Mouse (Mus musculus): Measurements from ENCODE around the gene Mpp4.

Mpp4 gene

GRCm38 (mm10) chr1:59163030-59163461, at the start of gene Mpp4:
TSS of gene Mpp4 (minus strand) at chr1:59163389.
- DNase-seq (ENCODE audit: low read depth, low spot score), result no peak

- DNase-seq (ENCODE audit: low read depth, low spot score), result no peak
These were observed 49.8 kb upstream of the Mpp4 start for GRCm38 (mm10) chr1:59212951-59213350.

GRCm38 (mm10) chr1:59212076-59212779, 49.0 kb upstream of the Mpp4 start:
- DNase-seq (ENCODE audit: low read depth, low spot score), result no peak

GRCm38 (mm10) chr1:59211651-59212050, 48.5 kb upstream of the Mpp4 start:
- no peak for DNase-seq (ENCODE audit: low read depth, low spot score)

DNA sequence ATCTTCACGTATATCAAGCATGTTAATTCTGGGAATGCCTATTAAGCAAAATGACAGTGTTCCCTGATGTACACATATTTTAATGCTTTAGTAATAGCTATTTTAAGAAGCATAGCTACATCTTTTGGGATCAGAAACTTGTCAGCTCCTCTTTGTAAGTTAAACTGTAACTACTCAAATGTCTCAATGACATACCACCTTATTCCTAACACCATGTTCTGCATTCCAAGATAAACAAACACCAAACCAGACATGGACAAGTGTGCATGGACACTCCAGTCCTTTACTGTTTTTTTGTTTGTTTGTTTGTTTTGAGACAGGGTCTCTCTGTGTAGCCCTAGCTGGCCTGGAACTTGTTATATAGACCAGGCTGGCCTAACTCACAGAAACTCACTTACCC, 45.1 kb upstream of the Mpp4 start:
- DNase-seq (ENCODE audit: low read depth, low spot score), result no peak

DNA sequence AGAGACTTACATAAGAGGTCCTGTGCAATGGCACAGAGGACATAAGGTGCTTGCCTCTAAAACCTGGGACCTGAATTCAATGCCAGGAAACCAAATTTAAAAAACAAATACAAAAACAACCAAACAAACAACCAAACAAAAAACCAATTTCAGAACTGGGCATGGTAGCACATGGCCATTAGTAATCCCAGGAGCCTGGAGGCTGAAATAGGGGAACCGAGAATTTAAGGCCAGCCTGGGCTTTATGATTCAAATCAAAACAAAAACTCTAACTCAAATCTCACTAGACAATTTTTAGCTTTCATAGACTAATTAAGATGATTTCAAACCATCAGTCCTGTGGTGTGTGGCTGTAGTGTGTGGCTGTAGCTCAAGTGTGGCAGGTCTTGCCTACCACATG, 41.3 kb upstream of the Mpp4 start:
- no peak for DNase-seq (ENCODE audit: low read depth, low spot score)

GRCm38 (mm10) chr1:59202367-59202766, 39.2 kb upstream of the Mpp4 start:
- DNase-seq (ENCODE audit: low read depth, low spot score), result no peak

DNA sequence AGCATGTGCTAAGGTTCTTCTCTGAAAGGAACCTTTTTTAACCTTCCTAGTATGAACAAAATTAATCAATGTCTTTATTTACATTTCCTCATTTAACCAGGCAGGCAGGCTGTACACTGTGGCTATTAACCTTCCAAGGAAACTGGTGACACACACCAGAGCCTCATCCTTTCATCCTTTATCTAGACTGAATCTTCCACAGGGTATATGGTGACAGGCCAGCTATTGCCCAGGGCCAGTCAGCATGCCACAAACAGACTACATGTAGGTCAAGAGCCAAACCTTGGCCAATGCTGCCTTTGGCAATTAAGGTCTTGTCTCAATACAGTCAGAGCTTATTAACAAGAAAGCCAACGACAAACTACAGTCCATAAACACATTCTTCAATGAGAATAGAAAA, 38.4 kb upstream of the Mpp4 start:
- DNase-seq (ENCODE audit: low read depth, low spot score), result no peak

GRCm38 (mm10) chr1:59200960-59201359, 37.8 kb upstream of the Mpp4 start:
- DNase-seq (ENCODE audit: low read depth, low spot score), result no peak

DNA sequence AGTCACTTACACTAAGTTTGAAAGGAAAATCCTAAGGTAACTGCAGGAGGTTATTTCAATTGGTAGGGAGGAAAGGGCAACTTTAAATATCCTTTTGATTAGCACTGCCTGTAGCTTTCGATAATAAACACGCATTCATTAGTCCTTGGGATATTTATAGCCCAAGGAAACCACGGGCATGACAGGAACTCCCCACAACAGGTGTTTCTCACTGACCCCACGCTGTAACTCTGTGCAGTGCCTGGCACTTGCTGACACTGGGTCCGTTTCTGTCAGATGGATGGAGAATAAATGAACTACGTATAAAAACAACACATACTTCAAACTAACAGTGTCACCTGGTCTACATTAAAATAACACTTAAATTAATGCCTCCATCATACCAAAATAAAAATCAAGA, 31.8 kb upstream of the Mpp4 start:
- no peak for DNase-seq (ENCODE audit: low read depth, low spot score)

DNA sequence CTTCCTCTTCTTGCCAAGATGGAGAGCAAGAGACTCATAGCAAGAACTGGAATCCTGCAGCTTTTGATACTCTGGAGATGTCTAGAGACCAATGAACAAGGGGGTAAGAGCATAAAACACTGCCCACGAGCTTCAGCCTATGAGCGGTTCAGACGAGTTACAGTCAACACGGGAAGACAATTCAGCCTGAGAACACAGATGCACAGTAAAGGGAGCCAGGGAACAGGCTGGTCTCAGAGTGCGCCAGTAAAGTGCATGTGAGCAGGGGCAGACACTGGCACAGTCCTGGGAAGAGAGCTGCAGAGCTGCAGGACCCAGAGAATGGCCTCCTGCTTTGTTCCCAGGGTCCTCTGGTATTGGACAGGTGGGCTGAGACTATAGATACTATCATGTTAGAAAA, 24.6 kb upstream of the Mpp4 start:
- no peak for DNase-seq (ENCODE audit: low read depth, low spot score)

GRCm38 (mm10) chr1:59186317-59186716, 23.1 kb upstream of the Mpp4 start:
- DNase-seq (ENCODE audit: low read depth, low spot score), result no peak

DNA sequence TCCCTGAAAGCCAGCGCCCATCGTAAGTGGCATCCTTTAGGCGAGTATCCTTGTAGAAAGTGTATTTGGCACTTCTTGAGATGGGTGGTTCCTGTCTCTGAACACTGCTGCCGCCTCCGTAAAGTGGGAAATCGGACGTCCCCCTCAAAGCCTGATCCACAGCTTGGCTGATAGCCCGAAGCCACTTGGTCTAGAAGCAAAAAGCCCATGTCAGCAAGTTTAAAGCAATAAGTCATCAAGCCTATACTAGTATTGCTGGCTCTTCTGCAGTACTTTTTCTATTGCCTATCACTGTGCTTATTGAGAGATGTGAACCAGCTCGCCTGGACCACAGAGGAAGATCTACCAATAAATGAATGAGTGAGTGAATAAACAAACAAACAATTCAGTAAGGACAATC, 22.2 kb upstream of the Mpp4 start:
- DNase-seq (ENCODE audit: low read depth, low spot score), result no peak

DNA sequence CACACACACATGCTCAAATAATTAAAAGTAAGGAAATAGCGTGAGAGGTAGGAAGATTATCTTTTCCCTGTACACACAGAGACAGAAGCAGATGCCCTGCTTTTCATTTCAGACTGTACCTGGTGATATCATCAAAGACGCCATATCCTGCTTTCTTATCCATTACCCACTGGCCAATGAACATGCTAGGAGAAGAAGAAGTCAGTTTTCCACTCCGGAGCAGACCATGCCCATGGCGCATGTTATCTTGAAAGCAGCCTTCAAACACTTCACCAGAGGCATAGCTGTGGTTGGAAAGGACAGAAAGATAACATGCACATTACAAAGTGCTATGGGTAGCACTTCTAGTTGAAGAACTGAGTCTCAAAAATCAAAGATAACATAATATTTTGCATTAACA, 19.9 kb upstream of the Mpp4 start:
- DNase-seq (ENCODE audit: low read depth, low spot score), result no peak

GRCm38 (mm10) chr1:59182373-59182772, 19.2 kb upstream of the Mpp4 start:
- no peak for DNase-seq (ENCODE audit: low read depth, low spot score)

DNA sequence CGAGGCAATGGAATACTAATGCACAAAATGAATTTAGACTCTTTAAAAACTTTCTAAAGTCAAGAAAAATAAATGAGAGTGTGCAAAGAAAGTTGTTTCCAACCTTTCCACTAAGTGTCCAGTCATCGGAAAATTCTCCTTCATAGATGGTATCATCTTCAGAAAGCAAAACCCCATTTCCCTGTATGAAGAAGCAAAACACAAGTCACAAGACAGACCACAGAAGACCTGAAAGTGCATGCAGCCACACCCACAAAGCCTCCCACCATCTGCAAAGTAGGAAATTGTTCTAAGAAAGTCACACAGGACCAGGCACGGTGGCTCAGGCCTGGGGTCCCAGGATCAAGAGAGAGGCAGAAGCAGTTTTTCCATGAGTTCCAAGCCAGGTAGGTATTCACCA, 16.8 kb upstream of the Mpp4 start:
- DNase-seq (ENCODE audit: low read depth, low spot score), result no peak

- no peak for DNase-seq (ENCODE audit: low read depth, low spot score)
These were observed 15.2 kb upstream of the Mpp4 start for GRCm38 (mm10) chr1:59178401-59178800.

DNA sequence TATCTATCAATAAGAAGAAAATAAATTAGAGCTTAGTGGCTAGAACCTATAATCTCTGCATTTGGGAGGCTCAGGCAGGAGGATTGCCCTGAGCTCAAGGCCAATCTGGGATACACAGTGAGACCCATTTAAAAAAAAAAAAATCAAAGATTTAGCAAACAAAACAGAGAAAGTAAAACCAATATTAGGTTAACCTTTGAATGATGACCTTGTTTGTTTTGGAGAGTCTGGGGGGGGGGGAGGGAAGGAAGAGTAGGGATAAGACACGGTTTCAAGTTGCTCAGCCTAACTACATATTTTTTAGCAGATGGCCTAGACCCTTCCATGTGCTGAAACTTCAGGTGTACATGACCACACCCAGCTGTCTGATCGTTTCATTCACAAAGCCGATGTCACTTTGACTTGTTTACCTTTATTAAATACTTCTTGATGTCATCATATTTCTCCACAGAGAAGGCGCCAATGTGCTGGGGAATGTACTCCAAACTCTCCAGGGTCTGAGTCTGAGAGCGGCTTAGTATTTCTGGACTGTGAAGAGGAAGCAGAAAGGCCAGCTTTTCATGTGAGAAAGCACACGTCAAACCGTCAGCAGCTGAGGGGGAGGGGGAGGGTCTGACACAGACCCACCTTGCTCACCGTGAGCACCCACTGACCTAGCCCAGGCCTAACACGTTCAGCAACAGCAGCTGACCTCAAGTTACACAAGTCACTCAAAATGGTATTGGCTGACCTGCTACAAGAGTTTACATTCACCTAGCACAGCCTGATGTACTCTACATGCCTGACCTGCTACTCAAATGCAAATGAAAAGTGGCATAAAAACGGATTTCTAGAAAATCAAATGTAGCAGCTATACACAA, 11.6 kb upstream of the Mpp4 start:
- no peak for DNase-seq (ENCODE audit: low read depth, low spot score)

- no peak for DNase-seq (ENCODE audit: low read depth, low spot score)
These were observed 9.8 kb upstream of the Mpp4 start for GRCm38 (mm10) chr1:59173023-59173422.

GRCm38 (mm10) chr1:59171875-59172274, 8.7 kb upstream of the Mpp4 start:
- DNase-seq (ENCODE audit: low read depth, low spot score), result no peak

GRCm38 (mm10) chr1:59170290-59170689, 7.1 kb upstream of the Mpp4 start:
- no peak for DNase-seq (ENCODE audit: low read depth, low spot score)

- no peak for DNase-seq (ENCODE audit: low read depth, low spot score)
These were observed 6.4 kb upstream of the Mpp4 start for GRCm38 (mm10) chr1:59169586-59169985.

- no peak for DNase-seq (ENCODE audit: low read depth, low spot score)
These were observed 5.4 kb upstream of the Mpp4 start for GRCm38 (mm10) chr1:59168556-59168955.
